In the genomic region with DNA sequence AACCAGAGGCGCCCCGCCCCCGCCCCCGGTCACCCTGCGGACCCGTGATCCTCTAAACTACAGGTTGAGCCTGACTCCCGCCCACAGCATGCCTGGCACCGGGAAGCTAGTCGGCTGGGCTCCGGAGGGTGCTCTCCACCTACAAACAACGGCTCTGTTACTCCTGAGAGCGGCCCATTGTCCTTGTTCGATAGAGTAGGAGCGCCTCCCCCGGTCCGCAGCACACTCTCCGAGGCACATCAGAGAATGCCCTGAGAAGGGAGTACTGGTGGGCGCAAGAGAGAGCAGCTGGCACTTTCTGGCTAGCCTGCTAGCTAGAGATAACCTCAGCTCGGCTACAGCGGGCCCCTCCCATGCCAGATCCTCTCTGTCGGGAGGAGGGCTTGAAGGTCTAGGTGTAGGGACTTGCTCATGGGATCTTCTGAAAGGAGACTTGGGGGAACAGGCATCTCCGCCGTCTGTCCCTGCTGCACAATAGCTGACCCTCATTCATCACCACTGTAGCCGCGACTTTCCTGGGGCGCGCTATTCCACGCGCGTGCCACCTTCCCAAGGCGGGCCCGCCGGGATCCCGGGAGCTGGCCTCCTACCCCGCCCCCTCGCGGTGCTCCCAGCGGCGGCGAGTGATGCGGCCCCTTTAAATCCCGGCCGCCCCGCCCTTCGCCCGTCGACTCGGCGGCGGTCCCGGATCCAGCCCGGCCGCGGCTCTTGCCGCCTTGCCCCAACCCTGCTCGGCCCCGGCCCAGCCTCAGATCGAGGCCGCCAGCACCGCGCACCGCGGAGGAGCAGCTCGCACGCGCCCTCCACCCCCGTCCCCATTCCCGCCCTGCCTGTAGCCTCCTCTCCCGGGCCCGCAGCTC, we compare ENCODE assay signal across 8 mouse cellular contexts. TPM values are rescaled to one million over a fixed set of nuclear protein-coding genes. Genes with fewer than 3 reads are reported as not detected.
DNase-seq lines count a peak whose midpoint lies in the region; ATAC-seq and TF ChIP-seq lines count a peak whose summit lies in the region.

No protein-coding gene starts in this region.

- peak overlapping the region; percentile 78 to 89 for H3K4me3 ChIP-seq in ES-E14 (ENCODE audit: insufficient read depth in 1 of 2, low read depth in 1 of 2, low read length in 2 of 2, poor library complexity in 1 of 2, severe bottlenecking in 1 of 2)
- peak overlapping the region; percentile 90 for H3K4me3 ChIP-seq in forebrain, embryonic 12.5 days (replicated peaks)
- peak overlapping the region; percentile 87 for H3K4me3 ChIP-seq in lung, embryonic 14.5 days (ENCODE audit: low read depth, low read length)
- H3K4me3 ChIP-seq in olfactory bulb, adult 2 months (ENCODE audit: insufficient read depth, low read depth, low read length), result peak overlapping the region; percentile 91

- no peak for DNase-seq in ES-E14 (ENCODE audit: low read depth, low spot score)
- peak; percentile 88 for DNase-seq in c-Kit-positive CD71-positive TER-119-positive erythroid progenitor cells, embryonic 14.5 days (ENCODE audit: low spot score)
- DNase-seq in heart, postnatal 10 days, result peak; percentile 89 to 93
- DNase-seq in kidney, postnatal 4 days, result peak; percentile 90 to 93
- DNase-seq in lung, embryonic 14.5 days, result peak; percentile 91
- peak; percentile 53 for DNase-seq in thymus, postnatal 0 days (ENCODE audit: low spot score)

- WGBS in forebrain, embryonic 12.5 days, result under 1% methylated on average over 67 of the region's 70 CpGs
- under 1% methylated on average over 70 of the region's 70 CpGs for WGBS in lung, embryonic 14.5 days
- under 1% methylated on average over 62 of the region's 70 CpGs for WGBS in olfactory bulb, adult 2 months

- H3K9me3 ChIP-seq in ES-E14 (ENCODE audit: control insufficient read depth, insufficient read depth, low read depth, low read length), result no peaks in the 10 kb centered on the region
- no peaks in the 10 kb centered on the region for H3K9me3 ChIP-seq in forebrain, embryonic 12.5 days
- no peaks in the 10 kb centered on the region for H3K9me3 ChIP-seq in lung, embryonic 14.5 days (ENCODE audit: low read depth, low read length)

- peak; percentile 38; the same call in 1 of the 2 replicates for TF ChIP-seq POLR2A in olfactory bulb, adult 2 months (IDR thresholded peaks at IDR 0.05; ENCODE audit: insufficient read depth, low read depth, low read length)

- intact Hi-C loops in heart, postnatal 10 days (cut with DNase I), result no loop called here

- H3K9ac ChIP-seq in ES-E14 (ENCODE audit: insufficient read depth, low read depth, low read length, poor library complexity, severe bottlenecking), result peak overlapping the region; percentile 83
- peak overlapping the region; percentile 99 for H3K9ac ChIP-seq in forebrain, embryonic 12.5 days
- peak overlapping the region; percentile 89 for H3K9ac ChIP-seq in lung, embryonic 14.5 days

- peak overlapping the region; percentile 77 for H3K4me2 ChIP-seq in forebrain, embryonic 12.5 days
- H3K4me2 ChIP-seq in lung, embryonic 14.5 days, result peak overlapping the region; percentile 89

- ATAC-seq in forebrain, embryonic 12.5 days (ENCODE audit: low FRiP score), result peak; percentile 88
- peak; percentile 88 for ATAC-seq in lung, embryonic 14.5 days (ENCODE audit: insufficient read depth)

- peak overlapping the region; percentile 30; the same call in 1 of the 2 replicates for H3K27ac ChIP-seq in ES-E14 (ENCODE audit: insufficient read depth, low read depth, low read length, poor library complexity, severe bottlenecking)
- H3K27ac ChIP-seq in forebrain, embryonic 12.5 days, result peak overlapping the region; percentile 91
- H3K27ac ChIP-seq in lung, embryonic 14.5 days (ENCODE audit: low read depth), result peak overlapping the region; percentile 89
- peak overlapping the region; percentile 15; the same call in 1 of the 2 replicates for H3K27ac ChIP-seq in olfactory bulb, adult 2 months (ENCODE audit: insufficient read depth, low read depth, low read length)

- H3K36me3 ChIP-seq in ES-E14 (ENCODE audit: control insufficient read depth, insufficient read depth, low read length, poor library complexity, severe bottlenecking), result no peaks in the 10 kb centered on the region
- no peaks in the 10 kb centered on the region for H3K36me3 ChIP-seq in forebrain, embryonic 12.5 days (replicated peaks)
- H3K36me3 ChIP-seq in lung, embryonic 14.5 days (ENCODE audit: insufficient read depth), result no peaks in the 10 kb centered on the region

- H3K27me3 ChIP-seq in forebrain, embryonic 12.5 days, result peaks cover 26% of the 10 kb centered on the region
- H3K27me3 ChIP-seq in lung, embryonic 14.5 days (ENCODE audit: insufficient read depth, low read length), result no peaks in the 10 kb centered on the region

- in situ Hi-C loops in ES-E14 (cut with MboI; ENCODE audit: low sequenced_read_pairs in 2 of 2, unreplicated experiment in 2 of 2), result no loop called here

- no peak; the same call in 1 of the 2 replicates for TF ChIP-seq CTCF in lung, embryonic 14.5 days (IDR thresholded peaks at IDR 0.05; ENCODE audit: low read depth)
- no peak; the same call in 1 of the 2 replicates for TF ChIP-seq CTCF in olfactory bulb, adult 2 months (IDR thresholded peaks at IDR 0.05; ENCODE audit: insufficient read depth, low read depth, low read length)

- H3K4me1 ChIP-seq in ES-E14 (ENCODE audit: control insufficient read depth in 2 of 2, insufficient read depth in 2 of 2, low read length in 2 of 2, poor library complexity in 1 of 2), result peaks cover 0 to 16% of the 10 kb centered on the region in 2 experiments; a peak in 2 of 4 replicates
- peaks cover 47% of the 10 kb centered on the region for H3K4me1 ChIP-seq in forebrain, embryonic 12.5 days
- peaks cover 19% of the 10 kb centered on the region for H3K4me1 ChIP-seq in lung, embryonic 14.5 days (ENCODE audit: insufficient read depth)
- H3K4me1 ChIP-seq in olfactory bulb, adult 2 months (ENCODE audit: control insufficient read depth, insufficient read depth, low read length), result peaks cover 37% of the 10 kb centered on the region

TF ChIP-seq in ES-E14, 5 proteins besides CTCF, POLR2A, EP300 and RAD21:
- no peak for TF ChIP-seq ZC3H11A (IDR thresholded peaks at IDR 0.05; ENCODE audit: borderline replicate concordance, low read depth, low read length)
- peak; percentile 50; the same call in 1 of the 2 replicates for TF ChIP-seq HCFC1 (IDR thresholded peaks at IDR 0.05; ENCODE audit: borderline replicate concordance, insufficient read depth, low read length)

RNA-seq across cellular contexts. Expression of gene Ltc4s, which starts 13.5 kb away (rescaled TPM):
- 1.9 and 2.3 TPM in 2 replicates for total RNA-seq in ES-E14 (2012; rRNA removed)
- 0.60 and 0.69 TPM in 2 replicates for polyA plus RNA-seq in forebrain, embryonic 12.5 days (2016; fragmentation: Nextera tagmentation; extraction: Ambion mirVana)
- 1 to 10 TPM; 5.0 to 5.9 TPM for total RNA-seq in heart, postnatal 10 days (2021)
- 2.1 and 3.2 TPM in 2 replicates for polyA plus RNA-seq in lung, embryonic 14.5 days (2014; fragmentation: Nextera tagmentation; extraction: Ambion mirVana)
- polyA plus RNA-seq in olfactory bulb, adult 2 months (2012; ENCODE audit: insufficient read depth, insufficient read length, low replicate concordance, missing spikeins), result not detected in 2 replicates
- 3.5 and 3.7 TPM in 2 replicates for polyA plus RNA-seq in thymus, postnatal 0 days (2015; fragmentation: Nextera tagmentation; extraction: Ambion mirVana)

RNA-seq across cellular contexts. Expression of gene Mgat4b, which starts 14.2 kb away (rescaled TPM):
- 22.6 and 28.1 TPM in 2 replicates for total RNA-seq in ES-E14 (2012; rRNA removed)
- 31.6 and 40.3 TPM in 2 replicates for polyA plus RNA-seq in forebrain, embryonic 12.5 days (2016; fragmentation: Nextera tagmentation; extraction: Ambion mirVana)
- 100 to 1,000 TPM; 122 to 127 TPM for total RNA-seq in heart, postnatal 10 days (2021)
- 32.8 and 44.2 TPM in 2 replicates for polyA plus RNA-seq in lung, embryonic 14.5 days (2014; fragmentation: Nextera tagmentation; extraction: Ambion mirVana)
- not detected in 2 replicates for polyA plus RNA-seq in olfactory bulb, adult 2 months (2012; ENCODE audit: insufficient read depth, insufficient read length, low replicate concordance, missing spikeins)
- polyA plus RNA-seq in thymus, postnatal 0 days (2015; fragmentation: Nextera tagmentation; extraction: Ambion mirVana), result 8.6 and 11.8 TPM in 2 replicates

RNA-seq across cellular contexts. Expression of gene Sqstm1, which starts 14.3 kb away (rescaled TPM):
- 140 and 234 TPM in 2 replicates for total RNA-seq in ES-E14 (2012; rRNA removed)
- 165 and 169 TPM in 2 replicates for polyA plus RNA-seq in forebrain, embryonic 12.5 days (2016; fragmentation: Nextera tagmentation; extraction: Ambion mirVana)
- 100 to 1,000 TPM; 239 to 247 TPM for total RNA-seq in heart, postnatal 10 days (2021)
- polyA plus RNA-seq in lung, embryonic 14.5 days (2014; fragmentation: Nextera tagmentation; extraction: Ambion mirVana), result 205 and 209 TPM in 2 replicates
- 578 TPM in 1 of 2 replicates, not detected in the other for polyA plus RNA-seq in olfactory bulb, adult 2 months (2012; ENCODE audit: insufficient read depth, insufficient read length, low replicate concordance, missing spikeins)
- polyA plus RNA-seq in thymus, postnatal 0 days (2015; fragmentation: Nextera tagmentation; extraction: Ambion mirVana), result 233 and 246 TPM in 2 replicates

RNA-seq across cellular contexts. Expression of gene Mrnip, which starts 50.7 kb away (rescaled TPM):
- 13.0 and 14.6 TPM in 2 replicates for total RNA-seq in ES-E14 (2012; rRNA removed)
- 22.2 and 24.9 TPM in 2 replicates for polyA plus RNA-seq in forebrain, embryonic 12.5 days (2016; fragmentation: Nextera tagmentation; extraction: Ambion mirVana)
- 1 to 10 TPM; 6.0 TPM for total RNA-seq in heart, postnatal 10 days (2021)
- 18.4 and 20.3 TPM in 2 replicates for polyA plus RNA-seq in lung, embryonic 14.5 days (2014; fragmentation: Nextera tagmentation; extraction: Ambion mirVana)
- not detected in 2 replicates for polyA plus RNA-seq in olfactory bulb, adult 2 months (2012; ENCODE audit: insufficient read depth, insufficient read length, low replicate concordance, missing spikeins)
- 13.1 and 15.3 TPM in 2 replicates for polyA plus RNA-seq in thymus, postnatal 0 days (2015; fragmentation: Nextera tagmentation; extraction: Ambion mirVana)

Comparison
In these comparisons a context has a peak if more than half of its experiments do, and no peak if none do; other contexts are left out.
1. H3K27ac ChIP-seq: peak in every context shown above with its lines; median percentile 91 in forebrain, embryonic 12.5 days; 89 in lung, embryonic 14.5 days; 30 in ES-E14; 15 in olfactory bulb, adult 2 months.